Mouse (Mus musculus) left cerebral cortex, postnatal 10 days (tissue): ENCODE measurements around the gene Rtn4. TPM values are rescaled to one million over a fixed set of nuclear protein-coding genes. Genes with fewer than 3 reads are reported as not detected.
A peak's percentile ranks its signal among the peaks of the same experiment; 100 is the strongest.
"Not testable (repeated sequence)": the region's sequence is repeated elsewhere in the genome, so short reads cannot be mapped to it uniquely, and the experiment has no call there.

Experiments used
- DNase-seq, 2 experiments: peaks; one replicate each; pipeline ENCODE4 v3.0.0; 2021 to 2022; ENCODE audit warnings: low spot score in 2 of 2, mixed read lengths in 1 of 2; ENCODE audit errors: extremely low spot score in 1 of 2
- intact Hi-C: fragments of 180-260 bp; cut with DNase I; formaldehyde crosslinking; loops from one replicate; pipeline ENCODE4 v1.15.1; 2025
- total RNA-seq, 2 experiments: library from RNA; stranded (reverse); gene quantifications; 2 replicates each; pipeline ENCODE4 v1.2.3; 2021

Rtn4 gene
- 100 to 1,000 TPM; 562 to 579 TPM for total RNA-seq

DNA sequence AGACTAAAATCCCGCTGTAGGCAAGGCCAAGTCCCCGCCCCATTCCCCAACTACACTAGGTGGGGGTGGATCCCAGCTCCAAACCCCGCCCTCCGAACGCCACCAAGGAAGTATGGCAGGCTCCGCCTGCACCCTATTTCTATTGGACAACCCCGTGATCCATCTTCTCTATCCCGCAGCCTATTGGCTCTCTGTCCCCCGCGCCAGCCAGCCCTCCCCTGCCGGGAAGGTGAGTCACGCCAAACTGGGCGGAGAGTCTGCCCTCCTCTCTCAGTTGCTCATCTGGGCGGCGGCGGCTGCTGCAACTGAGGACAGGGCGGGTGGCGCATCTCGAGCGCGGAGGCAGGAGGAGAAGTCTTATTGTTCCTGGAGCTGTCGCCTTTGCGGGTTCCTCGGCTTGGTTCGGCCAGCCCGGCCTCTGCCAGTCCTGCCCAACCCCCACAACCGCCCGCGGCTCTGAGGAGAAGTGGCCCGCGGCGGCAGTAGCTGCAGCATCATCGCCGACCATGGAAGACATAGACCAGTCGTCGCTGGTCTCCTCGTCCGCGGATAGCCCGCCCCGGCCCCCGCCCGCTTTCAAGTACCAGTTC, at the start of gene Rtn4:
Gene Rtn4 (plus strand): TSS at position 265 of the 590 bp plus-strand sequence.
- peak; percentile 97 to 98 for DNase-seq
- intact Hi-C loops: loop anchor here (1.0 to 10.0 kb wide), 2 partner anchors 118 to 145 kb away; partner anchors contain the start of gene Clhc1

DNA sequence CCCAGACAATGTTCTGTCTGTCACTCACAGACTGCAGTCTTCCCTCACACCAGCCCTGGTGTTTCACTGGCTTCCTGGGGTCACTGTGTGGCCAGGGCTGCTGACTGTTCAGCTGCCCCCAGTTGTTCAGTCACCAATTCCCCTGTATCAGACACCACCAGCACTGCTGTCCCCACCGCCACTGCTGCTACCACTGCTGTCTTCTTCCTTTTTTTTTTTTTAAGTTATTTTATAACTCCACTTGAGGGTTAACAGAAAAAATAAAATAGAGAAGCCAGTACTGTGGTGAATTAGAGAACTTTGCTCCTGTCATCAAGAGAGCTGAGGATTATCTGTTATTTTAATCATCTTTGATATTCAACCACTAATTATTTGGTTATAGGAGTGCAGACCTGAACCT, 48.3 kb upstream of the Rtn4 start:
- intact Hi-C loops: no loop called here

DNA sequence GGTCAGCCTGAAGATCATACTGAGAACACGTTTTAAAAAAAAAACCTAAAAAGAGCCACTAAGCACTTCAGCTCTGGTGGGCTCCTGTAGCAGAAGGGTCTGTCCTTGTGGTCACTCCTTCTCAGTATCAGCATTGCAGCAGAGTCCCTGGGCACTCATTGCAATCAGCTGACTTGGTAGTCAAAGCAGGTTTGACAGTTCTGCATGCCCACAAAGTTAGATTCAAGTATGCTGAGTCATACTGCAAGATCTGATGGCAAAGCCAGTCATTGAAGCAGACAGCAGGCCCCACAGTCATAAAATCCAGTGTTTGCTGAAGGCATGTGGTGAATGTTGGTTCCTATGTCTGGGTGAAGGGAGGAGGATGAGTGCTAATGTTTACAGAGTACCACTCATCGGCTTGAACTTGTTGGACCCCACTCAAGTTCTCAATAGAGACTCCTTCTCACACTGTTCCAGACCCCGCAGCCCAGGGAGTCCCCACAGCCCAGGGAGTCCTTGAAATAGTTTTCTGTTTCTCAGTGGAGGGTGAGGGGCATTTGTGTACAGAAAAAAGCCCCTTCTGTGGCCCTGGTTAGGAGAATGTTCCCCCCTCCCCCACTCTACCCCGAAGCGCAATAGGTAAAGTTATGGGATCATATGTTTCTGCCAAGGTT, 47.2 kb upstream of the Rtn4 start:
- no peak for DNase-seq
- intact Hi-C loops: no loop called here

More for the DNA sequence above, 48.3 kb upstream of the Rtn4 start:
- no peak for DNase-seq

DNA sequence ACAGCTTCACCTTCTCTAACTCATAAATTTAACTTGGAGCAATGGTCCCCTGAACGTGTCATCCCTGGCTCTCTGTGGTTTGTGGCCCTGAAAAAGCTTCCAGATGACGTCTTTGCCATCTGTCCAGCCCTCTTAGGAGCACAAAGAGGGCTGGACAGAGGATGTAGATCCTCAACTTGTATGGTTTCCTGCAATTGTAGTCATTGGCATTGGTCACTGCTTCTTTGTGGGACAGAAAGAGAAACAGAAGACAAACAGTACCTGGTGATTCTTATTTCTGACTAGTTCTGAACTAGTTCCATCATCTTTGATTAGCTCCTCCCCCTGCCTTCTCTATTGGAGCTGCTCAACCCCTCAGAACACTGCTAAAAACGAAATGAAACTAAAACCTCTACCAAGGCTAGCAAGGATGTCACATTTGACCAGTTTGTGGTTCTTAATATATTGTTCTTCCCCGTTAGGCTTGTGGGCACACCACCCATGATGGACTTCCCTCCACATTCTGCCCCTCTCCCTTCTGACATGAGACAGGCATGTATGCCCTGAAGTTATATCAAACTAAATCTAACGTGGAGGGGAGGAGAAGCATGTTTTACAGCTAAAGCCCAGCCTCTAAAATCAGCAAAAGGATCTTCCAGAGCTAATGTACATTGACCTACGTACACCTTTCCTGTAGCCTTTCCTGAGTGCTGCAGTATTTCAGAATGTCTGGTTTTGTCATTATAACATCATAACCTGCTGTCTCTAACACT, 45.0 kb upstream of the Rtn4 start:
- no peak for DNase-seq
- intact Hi-C loops: no loop called here

DNA sequence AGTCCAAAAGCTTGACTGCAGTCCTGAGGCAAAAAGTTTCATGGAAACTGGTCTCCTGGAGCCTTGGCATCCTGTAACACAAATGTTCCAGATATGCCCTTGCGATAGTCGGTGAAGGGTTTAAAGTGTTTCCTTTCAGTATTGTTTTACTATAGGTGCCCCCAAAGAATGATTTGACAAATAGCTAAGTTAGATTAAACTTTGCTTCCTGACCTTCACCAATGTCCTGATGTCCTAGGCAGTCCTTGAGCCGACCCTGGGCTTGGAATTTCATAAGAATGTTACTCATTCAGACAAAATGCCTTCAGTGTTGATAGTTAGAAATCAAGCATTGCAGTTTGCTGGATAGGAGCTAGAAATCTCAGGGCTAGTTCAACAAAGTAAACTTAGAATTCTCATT, 37.4 kb upstream of the Rtn4 start:
- intact Hi-C loops, DNase-seq: not testable (repeated sequence)

DNA sequence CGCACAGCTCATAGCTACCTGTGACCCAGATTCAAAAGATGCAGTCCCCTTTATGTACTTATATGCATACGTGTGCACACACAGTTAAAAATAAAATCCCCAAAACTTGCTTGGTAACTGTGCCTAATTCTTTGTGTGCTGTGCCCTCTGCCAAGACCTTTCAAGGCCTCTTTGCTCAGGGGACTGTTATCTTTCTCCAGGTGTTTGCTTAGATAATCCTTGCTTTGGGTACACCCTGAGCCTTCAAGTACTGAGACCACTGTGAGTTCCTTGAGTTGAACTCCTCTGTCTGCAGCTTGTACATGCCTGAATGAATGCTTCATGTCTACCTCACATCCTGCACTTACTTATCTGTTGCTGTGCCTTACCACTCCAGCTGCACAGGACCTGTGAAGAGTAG, 32.0 kb upstream of the Rtn4 start:
- intact Hi-C loops: no loop called here
- DNase-seq: no peak

DNA sequence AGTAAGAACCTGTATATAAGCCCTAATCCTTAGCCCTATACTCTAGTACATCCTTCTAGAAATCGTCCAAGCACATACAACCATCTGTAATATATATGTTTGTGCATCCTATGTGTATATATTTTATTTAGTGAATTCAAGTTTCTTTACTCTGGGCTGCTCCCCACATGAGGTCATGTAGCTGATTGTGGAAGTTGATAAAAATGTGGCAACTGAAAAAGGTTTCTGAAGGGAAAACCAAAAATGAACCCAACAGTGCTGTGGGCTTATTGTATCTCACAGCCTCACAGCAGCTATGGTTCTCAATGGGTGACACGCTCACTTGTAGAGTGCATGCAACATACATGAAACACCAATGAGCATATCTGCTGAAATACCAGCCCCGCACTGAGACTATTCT, 25.1 kb upstream of the Rtn4 start:
- DNase-seq: no peak
- intact Hi-C loops: no loop called here

DNA sequence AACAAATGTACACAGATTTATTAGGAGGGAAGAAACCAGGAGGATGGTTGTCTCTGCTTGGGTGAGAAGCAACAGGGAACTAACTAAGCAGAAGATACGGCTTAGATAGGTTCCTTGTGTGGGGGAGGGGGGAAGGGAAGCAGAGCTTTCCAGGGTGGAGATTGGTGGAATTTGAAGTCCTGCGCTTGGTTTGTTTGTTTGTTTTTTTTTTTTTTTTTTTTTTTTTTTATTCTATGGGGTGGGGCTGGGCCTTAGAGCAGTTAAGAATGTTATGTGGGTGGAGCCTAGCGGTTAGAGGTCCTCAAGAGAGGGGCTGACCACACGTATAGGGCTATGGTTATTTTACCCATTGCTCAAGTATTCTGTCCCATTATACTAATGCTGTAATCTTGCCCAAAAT, 23.0 kb upstream of the Rtn4 start:
- intact Hi-C loops: no loop called here

DNA sequence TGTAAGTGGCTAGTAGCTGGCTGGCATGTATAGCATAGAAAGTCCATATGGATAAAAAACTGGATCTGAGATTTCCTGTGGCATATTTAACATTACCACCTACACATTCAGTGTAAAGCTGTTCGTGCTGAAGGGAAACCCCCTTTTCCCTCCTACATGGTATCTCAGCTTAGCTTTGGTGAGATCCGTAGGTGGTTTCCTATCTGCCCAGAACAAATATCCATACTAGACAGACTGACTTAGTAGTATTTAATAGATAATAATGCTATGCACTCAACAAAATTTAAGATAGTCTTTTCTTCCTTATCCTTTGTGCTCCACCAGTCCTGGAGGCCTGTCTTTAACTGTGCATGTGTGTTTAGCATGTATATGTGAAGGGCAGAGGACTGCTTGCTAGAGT, 19.4 kb upstream of the Rtn4 start:
- DNase-seq: peak in 1 of 2 experiments; percentile 38
- intact Hi-C loops: no loop called here

More for the DNA sequence above, 23.0 kb upstream of the Rtn4 start:
- no peak for DNase-seq

DNA sequence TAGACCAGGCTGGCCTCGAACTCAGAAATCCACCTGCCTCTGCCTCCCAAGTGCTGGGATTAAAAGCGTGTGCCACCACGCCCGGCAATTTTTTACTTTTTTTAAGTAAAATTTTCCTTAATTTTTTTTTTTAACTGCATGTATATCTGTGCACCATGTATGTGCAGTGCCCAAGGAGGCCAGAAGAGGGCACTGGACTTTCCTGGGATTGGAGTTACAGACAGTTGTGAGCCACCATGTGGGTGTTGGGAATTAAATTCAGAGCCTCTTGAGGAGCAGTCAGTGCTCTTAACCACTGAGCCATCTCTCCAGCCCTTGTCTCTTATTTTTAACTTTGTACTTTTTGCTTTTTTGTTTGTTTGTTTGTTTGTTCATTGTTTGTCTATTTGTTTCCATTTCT, 16.0 kb upstream of the Rtn4 start:
- DNase-seq: no peak
- intact Hi-C loops: no loop called here

DNA sequence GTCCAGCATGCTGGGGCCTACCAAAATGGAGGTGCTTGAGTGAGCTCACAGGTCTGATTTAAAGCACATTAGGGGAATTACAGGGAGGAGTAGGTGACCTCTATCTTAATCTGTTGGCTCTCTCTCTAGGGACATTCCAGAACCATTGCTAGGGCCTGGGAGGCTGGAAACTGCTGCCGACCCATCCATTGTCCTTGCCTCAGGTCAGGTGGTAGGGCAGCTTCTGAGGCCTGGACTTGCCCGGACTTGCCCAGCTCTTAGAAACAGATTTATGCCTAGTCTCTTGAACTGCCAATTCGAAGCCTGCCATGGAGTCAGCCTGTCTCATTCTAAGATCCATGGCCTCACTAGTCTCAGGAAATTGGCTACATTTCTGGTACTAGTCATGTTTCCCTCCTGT, 12.8 kb upstream of the Rtn4 start:
- intact Hi-C loops: no loop called here
- DNase-seq: no peak

DNA sequence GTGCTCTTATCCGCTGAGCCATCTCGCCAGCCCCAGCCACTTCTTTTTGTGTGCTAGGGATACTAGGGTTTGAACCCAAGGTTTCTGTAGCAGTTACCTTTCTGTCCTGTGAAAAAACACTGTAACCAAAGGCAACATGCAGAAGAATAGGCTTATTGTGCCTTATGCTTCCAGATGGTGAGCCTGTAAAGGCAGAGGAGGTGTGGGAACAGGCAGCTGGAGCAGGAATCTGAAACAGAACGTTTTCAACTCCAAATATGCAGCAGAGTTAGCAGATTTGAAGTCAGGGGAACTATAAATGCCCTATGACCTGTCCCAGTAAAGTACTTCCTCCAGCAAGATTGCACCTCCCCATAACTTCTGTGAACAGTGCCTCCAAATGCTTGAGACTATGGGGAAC, 12.0 kb upstream of the Rtn4 start:
- intact Hi-C loops: no loop called here
- DNase-seq: no peak

DNA sequence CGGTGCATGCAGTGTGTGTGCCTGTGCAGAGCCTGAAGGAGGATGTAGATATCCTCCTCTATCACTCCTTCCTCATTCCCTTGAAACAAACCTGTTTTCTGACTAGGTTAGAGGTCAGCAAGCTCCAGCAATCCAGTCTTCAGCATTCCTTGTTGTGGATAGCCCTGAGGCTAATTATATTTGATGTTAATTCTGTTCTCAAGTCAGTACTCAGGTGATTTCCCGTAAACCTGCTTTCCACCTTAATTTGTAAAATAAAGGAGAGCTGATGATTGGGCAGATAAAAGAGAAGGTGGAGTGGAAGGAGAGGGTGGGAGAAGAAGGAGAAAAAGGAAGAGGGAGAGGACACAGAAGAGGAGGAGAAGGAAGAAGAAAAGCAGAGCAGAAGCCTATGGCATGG, 8.5 kb upstream of the Rtn4 start:
- no peak for DNase-seq

DNA sequence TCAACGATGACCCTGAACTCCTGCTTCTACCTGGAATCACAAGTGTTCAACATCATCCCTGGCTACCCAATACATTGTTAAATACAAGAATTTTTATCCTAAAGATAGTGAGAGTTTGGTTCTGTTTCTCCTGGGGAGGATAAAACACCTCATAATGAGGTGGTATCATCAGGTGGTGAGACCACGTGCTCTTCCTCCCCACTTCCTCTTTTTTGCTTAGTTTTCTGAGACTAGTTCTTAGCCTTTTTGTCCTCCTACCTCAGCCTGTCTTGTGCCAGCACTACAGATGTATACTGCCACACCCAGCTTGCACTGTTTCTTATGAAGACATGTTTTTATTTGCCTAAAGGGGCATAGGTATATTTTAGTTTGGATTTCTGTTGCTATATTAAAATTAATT, 6.6 kb upstream of the Rtn4 start:
- DNase-seq: no peak
- intact Hi-C loops: no loop called here

More for the DNA sequence above, 8.5 kb upstream of the Rtn4 start:
- intact Hi-C loops: no loop called here

DNA sequence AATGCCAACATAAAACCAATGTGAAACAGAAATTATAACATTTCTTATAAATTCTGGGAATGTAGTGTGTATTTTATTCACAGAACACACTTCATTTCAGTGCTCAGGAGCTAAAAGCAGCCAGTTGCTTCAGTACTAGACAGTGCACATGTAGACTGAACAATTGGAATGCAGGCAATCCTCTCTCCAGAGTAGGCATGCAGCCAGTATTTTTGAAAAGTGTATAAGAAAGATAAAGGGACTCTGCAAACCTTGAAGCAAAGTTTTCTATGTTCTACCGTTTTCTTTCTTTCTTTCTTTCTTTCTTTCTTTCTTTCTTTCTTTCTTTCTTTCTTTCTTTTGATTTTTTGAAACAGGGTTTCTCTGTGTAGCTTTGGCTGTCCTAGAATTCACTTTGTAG, 1.2 kb upstream of the Rtn4 start:
- DNase-seq: no peak
- intact Hi-C loops: loop anchor here (10.0 kb wide), 1 partner anchor 117 kb away; no protein-coding TSS in a partner anchor

DNA sequence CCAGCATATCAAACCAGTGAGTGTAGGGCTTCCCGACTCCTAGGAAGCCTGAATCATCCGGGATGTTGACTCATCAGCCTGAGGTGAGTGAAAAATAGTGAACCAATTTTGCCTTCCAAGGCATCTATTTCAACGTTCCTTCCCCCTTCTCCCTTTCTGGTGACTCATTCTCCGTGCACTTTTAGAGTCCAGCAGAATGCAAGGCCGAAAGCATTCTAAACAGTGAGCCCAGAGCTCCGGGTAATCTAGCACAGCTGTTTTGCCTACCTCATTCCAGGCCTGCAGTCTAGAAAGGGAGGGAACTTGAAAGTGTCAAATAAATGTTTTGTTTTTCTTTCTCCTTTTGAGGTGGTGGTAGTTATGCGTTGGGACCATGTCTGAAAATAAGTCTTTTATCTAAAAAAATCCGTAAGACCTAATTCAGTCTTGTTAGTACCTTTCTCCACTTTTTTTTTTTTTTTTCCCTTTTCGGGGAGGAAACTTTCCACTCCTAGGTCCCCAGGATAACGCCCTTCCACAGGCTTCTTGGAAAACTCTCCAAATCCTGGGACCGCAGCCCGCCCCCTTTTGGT, 550 bp upstream of the Rtn4 start:
- peak in 1 of 2 experiments; percentile 16 for DNase-seq

DNA sequence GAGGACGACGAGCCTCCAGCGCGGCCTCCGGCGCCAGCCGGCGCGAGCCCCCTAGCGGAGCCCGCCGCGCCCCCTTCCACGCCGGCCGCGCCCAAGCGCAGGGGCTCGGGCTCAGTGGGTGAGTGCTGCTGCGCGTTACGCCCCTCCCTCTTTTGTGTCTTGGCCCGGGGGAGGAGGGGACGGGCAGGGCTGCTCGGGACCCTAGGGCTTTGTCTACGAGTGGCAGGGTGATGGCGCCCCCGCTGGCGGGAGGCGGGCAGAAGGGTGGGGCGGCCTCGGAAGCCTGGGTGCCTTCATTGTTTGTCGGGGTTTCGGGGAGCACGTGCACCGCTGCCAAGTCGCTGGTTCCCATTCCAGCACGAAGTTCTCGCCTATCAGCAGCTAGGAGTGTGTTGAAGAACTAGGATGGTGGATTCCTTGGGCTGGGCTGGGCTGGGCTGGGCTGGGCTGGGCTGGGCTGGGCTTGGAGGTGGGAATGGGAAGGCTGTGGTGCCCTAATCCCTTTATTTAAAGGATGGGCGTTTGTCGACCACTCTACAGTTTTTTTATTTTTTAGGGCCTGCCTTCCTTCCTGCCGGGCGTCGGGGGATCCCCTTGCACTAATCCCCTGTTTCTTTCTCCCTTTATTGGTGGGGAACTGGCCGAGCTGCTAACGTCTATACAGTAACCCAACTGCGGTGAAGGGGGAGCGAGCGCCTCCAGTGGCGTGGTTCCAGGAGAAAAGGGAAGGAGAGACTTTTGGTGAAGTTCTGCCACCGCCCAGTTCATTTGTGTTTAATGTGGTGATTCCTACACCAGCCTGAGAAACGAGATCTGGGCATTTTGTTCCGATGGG, 1.0 kb downstream of the Rtn4 start:
- intact Hi-C loops: loop anchor here (1.0 to 10.0 kb wide), 2 partner anchors 119 to 146 kb away; partner anchors contain the start of gene Clhc1
- peak; percentile 83 to 91 for DNase-seq

More for the DNA sequence above, 550 bp upstream of the Rtn4 start:
- intact Hi-C loops: loop anchor here (10.0 kb wide), 1 partner anchor 117 kb away; no protein-coding TSS in a partner anchor

DNA sequence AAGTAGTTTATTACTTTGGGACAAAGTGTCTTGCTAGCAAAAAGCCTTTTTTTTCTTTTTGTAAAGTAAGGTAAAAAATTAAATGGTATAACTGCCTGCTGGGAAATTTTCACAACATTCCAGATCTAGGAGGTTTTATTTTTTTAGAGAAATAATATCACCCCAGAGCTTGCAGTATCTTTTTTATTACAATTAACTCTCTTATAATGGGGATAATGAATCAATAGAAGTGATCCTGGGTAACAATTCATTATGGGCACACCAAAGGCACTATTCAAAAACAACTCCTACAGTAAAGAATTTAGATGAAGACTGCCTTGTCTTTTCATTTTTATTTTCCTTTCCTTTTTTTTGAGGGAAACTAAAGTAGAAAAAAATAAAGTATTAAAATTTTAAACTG, 2.0 kb downstream of the Rtn4 start:
- no peak for DNase-seq

DNA sequence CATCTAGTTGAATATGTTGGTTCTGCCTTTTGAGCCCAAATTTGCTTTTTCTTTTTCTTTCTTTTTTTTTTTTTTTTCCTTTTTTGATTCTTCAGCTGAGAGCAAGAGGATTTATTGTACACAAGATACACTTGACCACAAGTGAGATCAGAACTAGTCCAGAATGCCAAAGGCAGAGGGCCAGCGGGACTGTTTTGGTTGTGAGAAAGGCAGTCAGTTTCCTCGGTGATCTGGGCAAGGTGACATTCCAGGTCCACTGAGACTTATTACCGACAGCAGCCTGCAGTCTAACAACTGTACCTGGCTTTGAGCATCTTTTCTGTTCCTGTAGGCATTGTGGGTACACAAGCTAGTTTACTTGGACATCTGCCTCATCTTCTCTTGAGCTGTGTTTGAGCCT, 10.0 kb downstream of the Rtn4 start:
- intact Hi-C loops: no loop called here
- no peak for DNase-seq

More for the DNA sequence above, 2.0 kb downstream of the Rtn4 start:
- intact Hi-C loops: loop anchor here (10.0 kb wide), 1 partner anchor 120 kb away; no protein-coding TSS in a partner anchor
